Mouse (Mus musculus) limb, embryonic 12.5 days (tissue): ENCODE data around the gene Fhod1. TPM values are rescaled to one million over a fixed set of nuclear protein-coding genes. Genes with fewer than 3 reads are reported as not detected.
"Not testable (repeated sequence)": the region's sequence is repeated elsewhere in the genome, so short reads cannot be mapped to it uniquely, and the experiment has no call there.

Source experiments
- ATAC-seq: fragments of 200-750 bp; cut with Nextera tagmentation; 2 replicates; pipeline ENCODE4 v1.8.0; 2017; ENCODE audit warnings: low read depth, moderate TSS enrichment; ENCODE audit not compliant: insufficient number of reproducible peaks, insufficient read depth, low FRiP score, low TSS enrichment
- H3K27ac ChIP-seq: fragments of 300-500 bp; sonication (generic); 2 replicates; pipeline ENCODE4 v1.5.1; 2016; ENCODE audit warnings: mild to moderate bottlenecking, moderate library complexity
- H3K27me3 ChIP-seq: fragments of 300-500 bp; sonication (generic); 2 replicates; pipeline ENCODE4 v1.6.1; 2016; ENCODE audit warnings: mild to moderate bottlenecking, moderate library complexity
- H3K36me3 ChIP-seq: fragments of 300-500 bp; sonication (generic); 2 replicates; pipeline ENCODE4 v1.6.1; 2016; ENCODE audit warnings: mild to moderate bottlenecking, moderate library complexity
- H3K4me1 ChIP-seq: fragments of 300-500 bp; sonication (generic); replicated peaks from 2 replicates; pipeline ENCODE4 v1.6.1; 2016
- H3K4me2 ChIP-seq: fragments of 300-500 bp; sonication (generic); 2 replicates; pipeline ENCODE4 v1.6.1; 2016; ENCODE audit warnings: mild to moderate bottlenecking, moderate library complexity
- H3K4me3 ChIP-seq: fragments of 300-500 bp; sonication (generic); replicated peaks from 2 replicates; pipeline ENCODE4 v1.5.1; 2016; ENCODE audit warnings: mild to moderate bottlenecking
- H3K9ac ChIP-seq: fragments of 300-500 bp; sonication (generic); replicated peaks from 2 replicates; pipeline ENCODE4 v1.6.1; 2016; ENCODE audit warnings: mild to moderate bottlenecking, moderate library complexity
- H3K9me3 ChIP-seq: fragments of 300-500 bp; sonication (generic); 2 replicates; pipeline ENCODE4 v1.6.1; 2016; ENCODE audit warnings: mild to moderate bottlenecking, moderate library complexity
- WGBS: fragments of 180-500 bp; shearing (Covaris S2); methylation state at CpG from one replicate; pipeline ENCODE4 v1.1.7; 2016; 5-methylcytosine and 5-hydroxymethylcytosine counted together
- polyA plus RNA-seq: library from polyadenylated mRNA; unstranded; fragments of >200 nt; fragmentation: Nextera tagmentation; extraction: Ambion mirVana; gene quantifications from 2 replicates; pipeline ENCODE4 v1.2.1, GENCODE M21; 2016

Fhod1 gene
- polyA plus RNA-seq, 1 experiment from 2014 or later: 1.6 TPM

GRCm38 (mm10) chr8:105291802-105292201 is 56.0 kb downstream of the Fhod1 start:
- H3K4me3 ChIP-seq, H3K36me3 ChIP-seq, H3K27ac ChIP-seq, ATAC-seq, H3K9me3 ChIP-seq, H3K9ac ChIP-seq, H3K4me2 ChIP-seq: not testable (repeated sequence)
- peaks cover 27% of the 10 kb centered on the region for H3K27me3 ChIP-seq
- H3K4me1 ChIP-seq: peaks cover 29% of the 10 kb centered on the region
- WGBS: 62% methylated on average over 3 of the region's 3 CpGs

DNA sequence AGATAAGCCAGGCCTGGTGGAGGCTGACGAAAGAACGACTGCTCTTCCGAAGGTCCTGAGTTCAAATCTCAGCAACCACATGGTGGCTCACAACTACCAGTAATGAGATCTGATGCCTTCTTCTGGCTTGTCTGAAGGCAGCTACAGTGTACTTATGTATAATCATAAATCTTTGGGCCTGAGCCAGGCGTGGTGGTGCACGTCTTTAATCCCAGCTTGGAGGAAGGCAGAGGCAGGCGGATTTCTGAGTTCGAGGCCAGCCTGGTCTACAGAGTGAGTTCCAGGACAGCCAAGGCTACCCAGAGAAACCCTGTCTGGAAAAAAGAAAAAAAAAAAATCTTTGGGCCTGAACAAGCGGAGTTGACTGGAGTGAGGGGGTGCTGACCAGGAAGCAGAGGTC is 56.4 kb downstream of the Fhod1 start:
- H3K9me3 ChIP-seq, ATAC-seq, H3K4me3 ChIP-seq, H3K27ac ChIP-seq, H3K4me2 ChIP-seq, H3K9ac ChIP-seq, H3K36me3 ChIP-seq: not testable (repeated sequence)
- Histone ChIP-seq H3K4me1 (peaks cover 26% of the 10 kb centered on the region), H3K27me3 (peaks cover 27% of the 10 kb centered on the region)
- WGBS: 91% methylated on average over 8 of the region's 8 CpGs

- Histone ChIP-seq H3K27ac (no peak overlapping the region), H3K36me3 (peaks cover 7% of the 10 kb centered on the region; the same call in 1 of the 2 replicates), H3K27me3 (peaks cover 24% of the 10 kb centered on the region), H3K4me3 (peak overlapping the region; percentile 50), H3K4me2 (peak overlapping the region; percentile 83), H3K4me1 (peaks cover 26% of the 10 kb centered on the region), H3K9ac (no peak overlapping the region), H3K9me3 (no peaks in the 10 kb centered on the region)
- 8% methylated on average over 31 of the region's 31 CpGs for WGBS
- ATAC-seq: no peak
These were observed 57.0 kb downstream of the Fhod1 start for GRCm38 (mm10) chr8:105290554-105291314.

DNA sequence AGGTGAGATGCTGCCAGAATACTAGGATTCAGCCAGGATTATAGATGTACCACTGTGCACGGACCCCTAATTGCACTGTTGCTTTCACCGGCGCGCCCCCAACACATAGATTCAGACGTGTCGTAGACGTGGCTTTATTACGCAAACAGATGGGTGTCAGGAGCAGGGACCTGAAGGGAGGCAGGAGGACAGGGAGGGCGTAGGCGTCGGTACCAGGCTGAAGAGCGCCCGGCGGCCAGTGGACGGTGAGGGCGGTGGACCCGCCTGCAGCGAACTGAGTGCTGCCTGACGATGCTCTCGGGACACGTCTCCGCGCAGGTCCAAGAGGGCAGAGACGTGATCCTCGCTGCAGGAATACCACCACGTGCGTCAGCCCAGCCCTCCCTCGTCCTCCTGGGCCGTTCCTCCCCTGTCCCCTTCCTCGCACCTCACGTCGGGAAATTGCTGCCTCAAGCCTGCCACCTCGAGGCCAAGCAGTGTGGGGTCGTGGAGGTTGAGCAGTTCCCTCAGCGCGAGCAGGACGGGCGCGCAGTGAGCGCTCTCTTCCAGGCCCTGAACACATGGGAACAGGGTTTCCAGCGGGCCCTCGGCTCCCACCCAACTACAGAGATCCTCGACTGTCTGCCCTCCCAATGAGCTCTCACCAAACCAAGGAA is 57.8 kb downstream of the Fhod1 start, which contains the start of gene 4931428F04Rik:
4931428F04Rik (minus strand) TSS at position 60 of the 656 bp plus-strand sequence.
- H3K9me3 ChIP-seq: no peaks in the 10 kb centered on the region
- peak; percentile 23 for ATAC-seq
- 2% methylated on average over 43 of the region's 43 CpGs for WGBS
- H3K4me3 ChIP-seq: peak within 1 kb of the TSS; percentile 50
- peak within 1 kb of the TSS; percentile 83 for H3K4me2 ChIP-seq
- peak within 1 kb of the TSS; percentile 56 for H3K9ac ChIP-seq
- peaks cover 26% of the 10 kb centered on the region for H3K4me1 ChIP-seq
- peak within 1 kb of the TSS; percentile 58 for H3K27ac ChIP-seq
- H3K27me3 ChIP-seq: peaks cover 22% of the 10 kb centered on the region
- H3K36me3 ChIP-seq: peaks cover 12% of the 10 kb centered on the region

DNA sequence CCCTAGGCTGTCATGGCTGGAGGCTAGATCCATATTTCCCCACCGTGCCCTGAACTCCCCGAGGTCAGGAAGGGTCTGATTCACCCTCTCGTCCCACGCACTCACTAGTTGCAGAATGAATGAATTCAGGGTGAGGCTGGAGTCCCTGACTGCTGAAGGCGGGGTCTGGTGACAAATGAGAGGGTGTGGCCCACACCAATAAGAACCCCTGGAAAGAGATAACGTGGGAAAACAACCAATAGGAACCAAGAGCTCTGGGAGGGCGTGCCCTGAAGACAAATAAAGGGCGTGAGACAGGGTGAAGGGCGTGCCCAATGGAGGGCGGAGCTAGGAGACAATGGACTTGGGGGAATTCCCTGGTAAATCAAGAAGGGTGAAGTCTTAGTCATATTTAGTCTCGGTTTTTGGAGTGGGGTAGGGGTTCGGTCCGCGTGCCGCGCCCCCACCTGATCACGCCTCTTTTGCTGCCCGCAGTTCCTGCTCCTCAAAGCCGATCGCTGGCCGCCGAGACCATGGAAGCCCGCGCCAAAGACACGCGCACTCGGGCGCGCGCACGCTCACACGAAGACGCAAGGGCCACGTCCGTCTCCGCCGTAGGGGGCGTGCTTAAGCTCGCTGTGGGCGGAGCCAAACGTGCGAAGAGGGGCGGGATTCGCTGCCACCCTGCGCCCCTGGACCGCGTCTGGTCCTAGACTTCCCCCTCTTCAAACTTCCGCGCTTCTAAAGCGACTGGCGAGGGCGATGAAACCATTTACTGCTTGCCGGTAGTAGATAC is 58.6 kb downstream of the Fhod1 start:
- 1% methylated on average over 53 of the region's 53 CpGs for WGBS
- Histone ChIP-seq H3K9me3 (no peaks in the 10 kb centered on the region), H3K4me1 (peaks cover 26% of the 10 kb centered on the region), H3K27me3 (peaks cover 27% of the 10 kb centered on the region), H3K4me3 (peak overlapping the region; percentile 50), H3K4me2 (peak overlapping the region; percentile 83), H3K27ac (peak overlapping the region; percentile 58), H3K36me3 (peaks cover 17% of the 10 kb centered on the region), H3K9ac (peak overlapping the region; percentile 56)
- ATAC-seq: peak; percentile 86

- 85% methylated on average over 5 of the region's 5 CpGs for WGBS
- H3K4me3 ChIP-seq: 0 out of 2 replicates have a peak overlapping the region, but pooled peaks have one; percentile 50
- H3K9ac ChIP-seq: no peak overlapping the region
- H3K9me3 ChIP-seq: no peaks in the 10 kb centered on the region
- H3K27me3 ChIP-seq: peaks cover 23% of the 10 kb centered on the region
- H3K4me2 ChIP-seq: peak overlapping the region; percentile 83
- H3K27ac ChIP-seq: no peak overlapping the region
- H3K36me3 ChIP-seq: peaks cover 19% of the 10 kb centered on the region
- ATAC-seq: no peak
- H3K4me1 ChIP-seq: peaks cover 26% of the 10 kb centered on the region
These were observed 59.5 kb downstream of the Fhod1 start for GRCm38 (mm10) chr8:105288231-105288630.

GRCm38 (mm10) chr8:105286907-105287306 is 60.8 kb downstream of the Fhod1 start:
- 86% methylated on average over 4 of the region's 4 CpGs for WGBS
- Histone ChIP-seq H3K4me3 (no peak overlapping the region), H3K4me1 (peaks cover 26% of the 10 kb centered on the region), H3K36me3 (peaks cover 32% of the 10 kb centered on the region), H3K9me3 (no peaks in the 10 kb centered on the region), H3K4me2 (no peak overlapping the region), H3K27me3 (peaks cover 25% of the 10 kb centered on the region), H3K27ac (no peak overlapping the region), H3K9ac (no peak overlapping the region)
- ATAC-seq: no peak

GRCm38 (mm10) chr8:105285514-105285913 is 62.2 kb downstream of the Fhod1 start:
- H3K4me3 ChIP-seq: no peak overlapping the region
- no peak overlapping the region for H3K9ac ChIP-seq
- no peaks in the 10 kb centered on the region for H3K9me3 ChIP-seq
- WGBS: 46% methylated on average over 12 of the region's 12 CpGs
- ATAC-seq: no peak
- no peak overlapping the region for H3K27ac ChIP-seq
- H3K4me2 ChIP-seq: no peak overlapping the region
- H3K36me3 ChIP-seq: peaks cover 39% of the 10 kb centered on the region
- H3K27me3 ChIP-seq: peaks cover 30% of the 10 kb centered on the region
- H3K4me1 ChIP-seq: peaks cover 23% of the 10 kb centered on the region

- H3K27me3 ChIP-seq: peaks cover 45% of the 10 kb centered on the region
- peaks cover 46% of the 10 kb centered on the region for H3K36me3 ChIP-seq
- 17% methylated on average over 23 of the region's 23 CpGs for WGBS
- no peak overlapping the region for H3K9ac ChIP-seq
- H3K4me2 ChIP-seq: no peak overlapping the region
- peaks cover 10% of the 10 kb centered on the region for H3K4me1 ChIP-seq
- H3K9me3 ChIP-seq: no peaks in the 10 kb centered on the region
- H3K4me3 ChIP-seq: no peak overlapping the region
- no peak overlapping the region for H3K27ac ChIP-seq
- peak; percentile 37; the same call in 1 of the 2 replicates for ATAC-seq
These were observed 64.7 kb downstream of the Fhod1 start for GRCm38 (mm10) chr8:105283074-105283473.

GRCm38 (mm10) chr8:105282239-105282638 is 65.5 kb downstream of the Fhod1 start:
- 89% methylated on average over 4 of the region's 4 CpGs for WGBS

DNA sequence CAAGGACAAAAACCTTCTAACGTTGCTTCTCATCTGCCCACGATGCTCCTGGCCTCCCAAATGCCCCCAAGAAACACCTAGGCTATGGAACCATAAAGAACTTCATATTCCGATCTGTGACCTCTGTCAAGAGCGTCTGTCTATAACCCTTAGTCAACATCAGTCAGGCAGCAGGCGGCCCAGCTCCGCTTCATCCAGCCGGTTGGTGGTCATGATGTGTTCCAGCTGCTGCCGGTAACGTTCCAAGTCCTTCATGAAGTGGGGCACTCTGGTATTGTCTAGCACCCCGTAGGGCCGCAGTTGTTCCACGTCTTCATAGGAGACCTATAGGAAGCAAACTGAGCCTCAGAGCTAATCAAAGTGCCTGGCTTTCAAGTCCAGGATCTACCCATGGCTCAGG is 65.9 kb downstream of the Fhod1 start:
- no peak overlapping the region for H3K9ac ChIP-seq
- no peak overlapping the region for H3K4me3 ChIP-seq
- H3K27ac ChIP-seq: no peak overlapping the region
- ATAC-seq: no peak
- 88% methylated on average over 12 of the region's 12 CpGs for WGBS
- peaks cover 44% of the 10 kb centered on the region for H3K36me3 ChIP-seq
- peaks cover 8% of the 10 kb centered on the region for H3K4me1 ChIP-seq
- H3K4me2 ChIP-seq: no peak overlapping the region
- peaks cover 58% of the 10 kb centered on the region for H3K27me3 ChIP-seq
- no peaks in the 10 kb centered on the region for H3K9me3 ChIP-seq

More at GRCm38 (mm10) chr8:105282239-105282638, 65.5 kb downstream of the Fhod1 start:
- Histone ChIP-seq H3K4me2 (no peak overlapping the region), H3K27me3 (peaks cover 54% of the 10 kb centered on the region), H3K9ac (no peak overlapping the region), H3K4me3 (no peak overlapping the region), H3K9me3 (no peaks in the 10 kb centered on the region), H3K4me1 (peaks cover 8% of the 10 kb centered on the region), H3K36me3 (peaks cover 46% of the 10 kb centered on the region), H3K27ac (no peak overlapping the region)
- ATAC-seq: no peak
